Mouse (Mus musculus) ES-Bruce4 (cell line): ENCODE results near the gene Usp31.

ENCODE experiments used
- CTCF ChIP-seq: IDR thresholded peaks from one replicate; pipeline ENCODE4 v1.8.1; 2011; ENCODE audit warnings: low read depth, low read length
- POLR2A ChIP-seq: IDR thresholded peaks from one replicate; pipeline ENCODE4 v1.8.1; 2011; ENCODE audit warnings: low read length; ENCODE audit not compliant: insufficient read depth

DNA sequence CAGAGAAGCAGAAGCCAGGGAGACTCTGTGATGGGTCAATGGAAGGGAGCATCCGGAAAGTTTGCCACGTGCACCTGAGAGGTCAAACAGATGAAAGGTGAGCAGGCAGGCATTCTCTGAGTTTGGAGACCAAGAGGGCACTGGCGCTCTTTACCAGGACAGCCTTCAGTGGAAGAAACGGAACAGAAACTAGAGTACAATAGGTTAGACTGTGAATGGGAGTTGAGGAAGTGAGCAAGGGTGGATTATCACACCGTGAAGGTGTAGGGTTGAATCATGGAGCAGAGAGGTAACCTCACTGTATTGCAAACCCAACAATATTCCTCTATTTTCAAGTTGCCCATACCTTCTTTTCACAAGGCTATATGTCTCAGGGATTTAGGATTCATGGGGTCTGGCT is 43.2 kb upstream of the Usp31 start:
- TF ChIP-seq CTCF (no peak), POLR2A (no peak)
